Mouse (Mus musculus): Measurements from ENCODE around the gene Vps54. TPM values are rescaled to one million over a fixed set of nuclear protein-coding genes. Genes with fewer than 3 reads are reported as not detected.
A peak's percentile ranks its signal among the peaks of the same experiment; 100 is the strongest.

The Vps54 gene
- total and polyA plus RNA-seq, 2 experiments from 2014 or later, result 6.4 to 30.2 TPM

- no peaks in the 10 kb centered on the region for H3K27me3 ChIP-seq (ENCODE audit: insufficient read depth, low read length)
- DNase-seq (ENCODE audit: low spot score), result no peak
- H3K4me1 ChIP-seq (ENCODE audit: insufficient read depth, low read length), result no peaks in the 10 kb centered on the region
- H3K27ac ChIP-seq (ENCODE audit: low read depth, low read length), result no peak overlapping the region; the same call in 1 of the 2 replicates
- TF ChIP-seq CTCF (IDR thresholded peaks at IDR 0.05), result no peak
- ATAC-seq (ENCODE audit: low FRiP score), result no peak
- no peak overlapping the region for H3K9ac ChIP-seq (replicated peaks; ENCODE audit: low read length, poor library complexity, severe bottlenecking)
- 100% methylated on average over 2 of the region's 2 CpGs for WGBS
- no peaks in the 10 kb centered on the region for H3K9me3 ChIP-seq (ENCODE audit: low read length)
- peak overlapping the region; percentile 92; the same call in 1 of the 2 replicates for H3K4me3 ChIP-seq (ENCODE audit: low read depth, low read length)
- no peaks in the 10 kb centered on the region for H3K36me3 ChIP-seq (ENCODE audit: insufficient read depth, low read length)
- H3K4me2 ChIP-seq (ENCODE audit: low read depth, low read length, poor library complexity, severe bottlenecking), result peak overlapping the region; percentile 70
Measured at GRCm38 (mm10) chr11:21237474-21238278, 1.4 kb upstream of the Vps54 start.

GRCm38 (mm10) chr11:21238279-21239020, 631 bp upstream of the Vps54 start:
- Histone ChIP-seq H3K4me2 (ENCODE audit: low read depth, low read length, poor library complexity, severe bottlenecking) (peak overlapping the region; percentile 70), H3K9me3 (ENCODE audit: low read length) (no peaks in the 10 kb centered on the region), H3K4me1 (ENCODE audit: insufficient read depth, low read length) (no peaks in the 10 kb centered on the region), H3K36me3 (ENCODE audit: insufficient read depth, low read length) (no peaks in the 10 kb centered on the region), H3K27ac (ENCODE audit: low read depth, low read length) (peak overlapping the region; percentile 98), H3K27me3 (ENCODE audit: insufficient read depth, low read length) (no peaks in the 10 kb centered on the region), H3K4me3 (ENCODE audit: low read depth, low read length) (peak overlapping the region; percentile 92), H3K9ac (replicated peaks; ENCODE audit: low read length, poor library complexity, severe bottlenecking) (peak overlapping the region; percentile 99)
- peak; percentile 65 for DNase-seq (ENCODE audit: low spot score)
- TF ChIP-seq CTCF (IDR thresholded peaks at IDR 0.05), result peak; percentile 4; the same call in 1 of the 2 replicates
- peak; percentile 89 for ATAC-seq (ENCODE audit: low FRiP score)
- whole genome bisulfite sequencing, result under 1% methylated on average over 49 of the region's 65 CpGs

GRCm38 (mm10) chr11:21239763-21240509, 855 bp downstream of the Vps54 start:
- H3K36me3 ChIP-seq (ENCODE audit: insufficient read depth, low read length), result no peaks in the 10 kb centered on the region
- no peaks in the 10 kb centered on the region for H3K4me1 ChIP-seq (ENCODE audit: insufficient read depth, low read length)
- DNase-seq (ENCODE audit: low spot score) (no peak), ATAC-seq (ENCODE audit: low FRiP score) (no peak)
- peak overlapping the region; percentile 99 for H3K9ac ChIP-seq (replicated peaks; ENCODE audit: low read length, poor library complexity, severe bottlenecking)
- peak overlapping the region; percentile 70 for H3K4me2 ChIP-seq (ENCODE audit: low read depth, low read length, poor library complexity, severe bottlenecking)
- WGBS, result 24% methylated on average over 7 of the region's 7 CpGs
- H3K9me3 ChIP-seq (ENCODE audit: low read length), result no peaks in the 10 kb centered on the region
- no peaks in the 10 kb centered on the region for H3K27me3 ChIP-seq (ENCODE audit: insufficient read depth, low read length)
- no peak for TF ChIP-seq CTCF (IDR thresholded peaks at IDR 0.05)
- peak overlapping the region; percentile 98; the same call in 1 of the 2 replicates for H3K27ac ChIP-seq (ENCODE audit: low read depth, low read length)
- H3K4me3 ChIP-seq (ENCODE audit: low read depth, low read length), result peak overlapping the region; percentile 92

- no peaks in the 10 kb centered on the region for H3K9me3 ChIP-seq (ENCODE audit: low read length)
- 79% methylated on average over 1 of the region's 1 CpGs for WGBS
- H3K4me2 ChIP-seq (ENCODE audit: low read depth, low read length, poor library complexity, severe bottlenecking), result no peak overlapping the region
- DNase-seq (ENCODE audit: low spot score) (no peak), ATAC-seq (ENCODE audit: low FRiP score) (no peak)
- no peak for TF ChIP-seq CTCF (IDR thresholded peaks at IDR 0.05)
- H3K27ac ChIP-seq (ENCODE audit: low read depth, low read length), result no peak overlapping the region
- no peak overlapping the region for H3K4me3 ChIP-seq (ENCODE audit: low read depth, low read length)
- H3K27me3 ChIP-seq (ENCODE audit: insufficient read depth, low read length), result no peaks in the 10 kb centered on the region
- H3K4me1 ChIP-seq (ENCODE audit: insufficient read depth, low read length), result no peaks in the 10 kb centered on the region
- no peaks in the 10 kb centered on the region for H3K36me3 ChIP-seq (ENCODE audit: insufficient read depth, low read length)
- no peak overlapping the region; the same call in 1 of the 2 replicates for H3K9ac ChIP-seq (replicated peaks; ENCODE audit: low read length, poor library complexity, severe bottlenecking)
Measured at GRCm38 (mm10) chr11:21241351-21241750, 2.3 kb downstream of the Vps54 start.

GRCm38 (mm10) chr11:21247203-21247865, 8.3 kb downstream of the Vps54 start:
- Histone ChIP-seq H3K36me3 (ENCODE audit: insufficient read depth, low read length) (no peaks in the 10 kb centered on the region), H3K27me3 (ENCODE audit: insufficient read depth, low read length) (no peaks in the 10 kb centered on the region), H3K4me2 (ENCODE audit: low read depth, low read length, poor library complexity, severe bottlenecking) (no peak overlapping the region), H3K4me1 (ENCODE audit: insufficient read depth, low read length) (no peaks in the 10 kb centered on the region), H3K9ac (replicated peaks; ENCODE audit: low read length, poor library complexity, severe bottlenecking) (no peak overlapping the region), H3K27ac (ENCODE audit: low read depth, low read length) (no peak overlapping the region), H3K9me3 (ENCODE audit: low read length) (no peaks in the 10 kb centered on the region), H3K4me3 (ENCODE audit: low read depth, low read length) (no peak overlapping the region)
- no peak for TF ChIP-seq CTCF (IDR thresholded peaks at IDR 0.05)
- no peak for ATAC-seq (ENCODE audit: low FRiP score)
- 80% methylated on average over 4 of the region's 4 CpGs for WGBS
- DNase-seq (ENCODE audit: low spot score), result no peak
